Mouse (Mus musculus) forebrain, embryonic 12.5 days (tissue): ENCODE data around the gene Kcnq5. TPM values are rescaled to one million over a fixed set of nuclear protein-coding genes. Genes with fewer than 3 reads are reported as not detected.

Experiments used
- ATAC-seq: fragments of 200-750 bp; cut with Nextera tagmentation; 2 replicates; pipeline ENCODE4 v1.8.0; 2017; ENCODE audit warnings: moderate TSS enrichment; ENCODE audit not compliant: low FRiP score
- H3K27ac ChIP-seq: fragments of 300-500 bp; sonication (generic); 2 replicates; pipeline ENCODE4 v1.5.1; 2016; ENCODE audit warnings: mild to moderate bottlenecking
- H3K27me3 ChIP-seq: fragments of 300-500 bp; sonication (generic); 2 replicates; pipeline ENCODE4 v1.6.1; 2016; ENCODE audit warnings: mild to moderate bottlenecking
- H3K36me3 ChIP-seq: fragments of 300-500 bp; sonication (generic); replicated peaks from 2 replicates; pipeline ENCODE4 v1.6.1; 2016; ENCODE audit warnings: mild to moderate bottlenecking
- H3K4me1 ChIP-seq: fragments of 300-500 bp; sonication (generic); 2 replicates; pipeline ENCODE4 v1.6.1; 2016
- H3K4me2 ChIP-seq: fragments of 300-500 bp; sonication (generic); 2 replicates; pipeline ENCODE4 v1.6.1; 2016; ENCODE audit warnings: mild to moderate bottlenecking, moderate library complexity
- H3K4me3 ChIP-seq: fragments of 300-500 bp; sonication (generic); replicated peaks from 2 replicates; pipeline ENCODE4 v1.5.1; 2016; ENCODE audit warnings: mild to moderate bottlenecking
- H3K9ac ChIP-seq: fragments of 300-500 bp; sonication (generic); 2 replicates; pipeline ENCODE4 v1.6.1; 2016; ENCODE audit warnings: mild to moderate bottlenecking
- H3K9me3 ChIP-seq: fragments of 300-500 bp; sonication (generic); 2 replicates; pipeline ENCODE4 v1.6.1; 2016
- WGBS: fragments of 180-500 bp; shearing (Covaris S2); methylation state at CpG from one replicate; pipeline ENCODE4 v1.1.7; 2016; 5-methylcytosine and 5-hydroxymethylcytosine counted together
- polyA plus RNA-seq: library from polyadenylated mRNA; unstranded; fragments of >200 nt; fragmentation: Nextera tagmentation; extraction: Ambion mirVana; gene quantifications from 2 replicates; pipeline ENCODE4 v1.2.1, GENCODE M21; 2016

Gene Kcnq5
- polyA plus RNA-seq, 1 experiment from 2014 or later, result 0.88 TPM

- WGBS, result 95% methylated on average over 4 of the region's 4 CpGs
- no peak overlapping the region for H3K9ac ChIP-seq
- H3K4me1 ChIP-seq, result no peaks in the 10 kb centered on the region
- H3K27ac ChIP-seq, result no peak overlapping the region
- no peak for ATAC-seq
- H3K4me2 ChIP-seq, result no peak overlapping the region
- no peak overlapping the region for H3K4me3 ChIP-seq
- H3K36me3 ChIP-seq, result no peaks in the 10 kb centered on the region
- H3K27me3 ChIP-seq, result no peaks in the 10 kb centered on the region
- H3K9me3 ChIP-seq, result no peaks in the 10 kb centered on the region
Measured at GRCm38 (mm10) chr1:21927182-21927581, 34.6 kb downstream of the Kcnq5 start.

DNA sequence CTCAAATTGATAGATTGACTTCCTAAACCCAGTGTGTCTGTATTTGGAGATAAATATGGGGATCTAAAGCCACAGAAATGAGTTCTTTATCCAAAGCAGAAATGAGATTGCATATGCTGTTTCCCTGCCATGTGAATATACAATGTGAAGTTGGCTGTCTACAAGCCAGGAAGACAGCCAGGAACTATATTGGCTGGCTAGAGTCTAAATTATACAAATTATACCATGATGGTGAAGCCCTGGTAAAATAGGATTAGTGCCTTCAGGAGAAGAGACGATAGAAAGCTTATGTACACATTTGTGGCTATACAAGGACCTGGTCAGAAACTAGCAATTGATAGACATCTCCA lies 38.5 kb downstream of the Kcnq5 start:
- 86% methylated on average over 1 of the region's 1 CpGs for WGBS
- no peak for ATAC-seq
- H3K27ac ChIP-seq, result no peak overlapping the region

DNA sequence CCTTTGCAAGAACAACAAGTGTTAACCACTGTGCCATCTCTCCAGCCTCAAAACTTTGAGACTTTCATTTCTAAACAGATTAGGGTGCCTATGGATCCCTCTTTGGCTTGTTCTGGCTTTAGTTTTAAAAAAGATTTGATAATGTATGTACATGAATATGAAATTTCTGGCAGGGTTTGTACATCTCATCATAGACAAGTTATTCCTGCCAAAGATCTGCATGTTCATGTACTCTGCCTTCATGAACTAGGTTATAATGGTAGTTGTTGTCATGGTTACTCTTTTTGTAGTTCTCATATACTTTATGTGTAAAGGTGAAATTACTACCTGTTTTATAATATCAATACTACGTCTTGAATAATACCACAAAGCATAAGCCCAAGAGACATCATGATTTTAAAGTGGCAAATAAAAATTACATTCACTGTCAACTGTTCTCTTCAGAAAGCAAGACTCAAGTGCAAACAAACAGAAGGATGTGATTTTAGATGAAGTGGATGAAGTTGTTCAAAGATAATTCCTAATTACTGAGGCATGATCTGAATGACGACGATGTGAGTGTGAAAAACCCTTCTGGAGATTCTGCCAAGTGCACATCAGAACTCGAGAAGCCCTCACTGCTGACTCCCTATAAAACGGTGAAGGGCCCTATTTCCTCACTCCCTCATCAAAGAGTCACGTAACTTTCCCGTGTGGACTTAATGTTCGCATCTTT lies 39.0 kb downstream of the Kcnq5 start:
- Histone ChIP-seq H3K9me3 (no peaks in the 10 kb centered on the region), H3K36me3 (no peaks in the 10 kb centered on the region), H3K27ac (no peak overlapping the region), H3K9ac (no peak overlapping the region), H3K4me2 (no peak overlapping the region), H3K4me3 (no peak overlapping the region), H3K27me3 (no peaks in the 10 kb centered on the region), H3K4me1 (no peaks in the 10 kb centered on the region)
- WGBS, result 92% methylated on average over 8 of the region's 8 CpGs
- no peak for ATAC-seq

More for the DNA sequence above, 38.5 kb downstream of the Kcnq5 start:
- Histone ChIP-seq H3K36me3 (no peaks in the 10 kb centered on the region), H3K9me3 (no peaks in the 10 kb centered on the region), H3K27me3 (no peaks in the 10 kb centered on the region), H3K9ac (no peak overlapping the region), H3K4me2 (no peak overlapping the region), H3K4me3 (no peak overlapping the region), H3K4me1 (no peaks in the 10 kb centered on the region)

DNA sequence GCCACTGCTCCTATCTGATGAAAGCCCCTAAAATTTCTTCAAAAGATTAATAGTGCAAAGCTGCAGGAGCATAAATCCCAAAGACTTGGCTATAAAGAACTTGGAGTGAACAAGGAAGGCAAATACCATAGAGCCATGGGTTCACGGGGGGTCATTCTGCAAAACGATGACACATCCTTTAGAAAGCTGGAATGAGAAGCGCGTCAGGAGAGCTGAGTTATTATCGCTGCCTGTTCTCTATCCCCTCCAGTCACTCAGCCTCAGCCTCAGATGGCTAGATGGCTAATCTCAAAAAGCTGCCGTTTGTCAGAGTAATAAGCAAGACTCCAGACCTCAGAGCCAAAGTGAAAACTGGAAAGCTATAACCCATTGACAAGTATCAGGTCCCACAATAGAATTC lies 42.5 kb downstream of the Kcnq5 start:
- no peak overlapping the region for H3K9ac ChIP-seq
- H3K4me3 ChIP-seq, result no peak overlapping the region
- H3K4me1 ChIP-seq, result no peaks in the 10 kb centered on the region
- H3K36me3 ChIP-seq, result no peaks in the 10 kb centered on the region
- 63% methylated on average over 6 of the region's 6 CpGs for WGBS
- no peak for ATAC-seq
- H3K9me3 ChIP-seq, result no peaks in the 10 kb centered on the region
- H3K27ac ChIP-seq, result no peak overlapping the region
- no peak overlapping the region for H3K4me2 ChIP-seq
- H3K27me3 ChIP-seq, result no peaks in the 10 kb centered on the region

- H3K4me1 ChIP-seq, result no peaks in the 10 kb centered on the region
- H3K27ac ChIP-seq, result no peak overlapping the region
- H3K9ac ChIP-seq, result no peak overlapping the region
- H3K4me2 ChIP-seq, result no peak overlapping the region
- H3K27me3 ChIP-seq, result no peaks in the 10 kb centered on the region
- no peak for ATAC-seq
- H3K4me3 ChIP-seq, result no peak overlapping the region
- WGBS, result 85% methylated on average over 5 of the region's 5 CpGs
- no peaks in the 10 kb centered on the region for H3K36me3 ChIP-seq
- H3K9me3 ChIP-seq, result no peaks in the 10 kb centered on the region
Measured at GRCm38 (mm10) chr1:21896067-21896719, 65.5 kb downstream of the Kcnq5 start.

DNA sequence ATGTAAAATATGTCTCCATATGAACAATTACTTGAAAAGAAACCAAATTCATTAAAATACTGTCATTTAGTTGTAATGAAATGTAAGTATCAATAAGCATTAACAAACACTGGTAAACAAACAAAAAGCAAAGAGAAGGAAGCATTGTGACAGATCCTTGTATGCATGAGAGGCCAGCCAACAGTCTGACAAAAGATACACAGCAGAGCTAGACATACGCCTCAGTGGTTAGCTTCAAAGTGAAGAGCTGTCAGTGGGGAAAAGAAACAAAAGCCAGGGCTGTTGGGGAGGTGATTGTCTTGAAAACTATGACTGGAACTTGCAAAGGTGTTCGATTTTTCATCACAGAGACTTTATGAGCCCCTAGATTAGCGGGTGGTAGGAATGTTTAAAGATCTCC lies 78.0 kb downstream of the Kcnq5 start:
- no peak for ATAC-seq
- no peaks in the 10 kb centered on the region for H3K9me3 ChIP-seq
- 54% methylated on average over 3 of the region's 3 CpGs for WGBS

GRCm38 (mm10) chr1:21870889-21871288 lies 90.9 kb downstream of the Kcnq5 start:
- Histone ChIP-seq H3K9ac (no peak overlapping the region), H3K36me3 (no peaks in the 10 kb centered on the region), H3K9me3 (no peaks in the 10 kb centered on the region), H3K4me2 (no peak overlapping the region), H3K27ac (no peak overlapping the region), H3K4me1 (no peaks in the 10 kb centered on the region), H3K27me3 (no peaks in the 10 kb centered on the region), H3K4me3 (no peak overlapping the region)
- ATAC-seq, result no peak
- 62% methylated on average over 4 of the region's 4 CpGs for WGBS

More for the DNA sequence above, 78.0 kb downstream of the Kcnq5 start:
- H3K4me2 ChIP-seq, result no peak overlapping the region
- H3K4me3 ChIP-seq, result no peak overlapping the region
- no peak overlapping the region for H3K9ac ChIP-seq
- no peaks in the 10 kb centered on the region for H3K4me1 ChIP-seq
- H3K27ac ChIP-seq, result no peak overlapping the region
- no peaks in the 10 kb centered on the region for H3K36me3 ChIP-seq
- no peaks in the 10 kb centered on the region for H3K27me3 ChIP-seq

DNA sequence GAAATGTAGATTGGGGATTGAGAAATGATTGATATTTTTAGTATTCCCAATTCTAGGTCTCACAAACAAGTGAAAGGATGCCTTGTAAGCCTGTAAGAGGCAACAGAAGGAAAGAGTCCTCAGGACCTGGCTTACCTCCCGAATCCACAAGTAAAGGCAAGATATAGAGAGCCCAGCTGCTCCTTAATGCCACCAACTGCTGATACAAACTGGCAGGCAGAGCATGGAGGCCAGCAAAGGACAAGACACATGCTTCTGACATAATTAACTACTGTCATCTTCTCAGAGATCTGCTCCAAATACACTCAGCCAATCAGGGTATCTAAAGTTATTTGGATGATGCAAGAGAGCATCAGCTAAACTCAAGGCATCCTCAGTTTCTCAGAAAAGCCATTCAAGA lies 93.3 kb downstream of the Kcnq5 start:
- WGBS, result 78% methylated on average over 1 of the region's 1 CpGs
- Histone ChIP-seq H3K4me3 (no peak overlapping the region), H3K27me3 (no peaks in the 10 kb centered on the region), H3K4me1 (no peaks in the 10 kb centered on the region), H3K9ac (no peak overlapping the region), H3K36me3 (no peaks in the 10 kb centered on the region), H3K9me3 (no peaks in the 10 kb centered on the region), H3K27ac (no peak overlapping the region), H3K4me2 (no peak overlapping the region)
- no peak for ATAC-seq

GRCm38 (mm10) chr1:21856399-21856798 lies 105.3 kb downstream of the Kcnq5 start:
- Histone ChIP-seq H3K4me1 (no peaks in the 10 kb centered on the region), H3K4me2 (no peak overlapping the region), H3K27me3 (no peaks in the 10 kb centered on the region), H3K36me3 (no peaks in the 10 kb centered on the region), H3K9me3 (no peaks in the 10 kb centered on the region), H3K27ac (no peak overlapping the region), H3K4me3 (no peak overlapping the region), H3K9ac (no peak overlapping the region)
- ATAC-seq, result no peak
- WGBS, result 65% methylated on average over 3 of the region's 3 CpGs

DNA sequence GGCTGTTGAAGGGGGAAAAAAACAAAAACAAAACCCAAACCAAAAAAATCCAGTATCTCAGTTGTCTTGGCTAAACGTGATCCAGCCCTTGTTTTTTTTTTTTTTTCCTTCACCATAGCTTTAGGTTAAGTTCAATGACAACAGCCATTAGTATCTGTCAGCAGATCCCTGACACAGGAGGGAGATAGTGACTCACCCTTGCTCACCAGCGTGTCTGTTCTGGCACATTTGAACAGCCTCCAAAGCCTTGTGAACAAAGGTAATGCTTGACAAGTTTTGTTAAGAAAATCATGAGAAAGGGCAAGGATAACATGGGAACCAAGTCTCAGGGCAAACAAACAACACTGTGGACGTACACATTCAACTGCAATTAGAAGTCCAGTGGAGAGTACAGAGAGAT lies 123.2 kb downstream of the Kcnq5 start:
- no peaks in the 10 kb centered on the region for H3K27me3 ChIP-seq
- ATAC-seq, result no peak
- H3K4me2 ChIP-seq, result no peak overlapping the region
- H3K9ac ChIP-seq, result no peak overlapping the region
- H3K4me1 ChIP-seq, result no peaks in the 10 kb centered on the region
- WGBS, result 58% methylated on average over 3 of the region's 3 CpGs
- H3K36me3 ChIP-seq, result no peaks in the 10 kb centered on the region
- H3K4me3 ChIP-seq, result no peak overlapping the region
- no peak overlapping the region for H3K27ac ChIP-seq
- H3K9me3 ChIP-seq, result no peaks in the 10 kb centered on the region

GRCm38 (mm10) chr1:21837387-21837786 lies 124.4 kb downstream of the Kcnq5 start:
- H3K9ac ChIP-seq, result no peak overlapping the region
- ATAC-seq, result no peak
- H3K27me3 ChIP-seq, result no peaks in the 10 kb centered on the region
- no peak overlapping the region for H3K27ac ChIP-seq
- H3K4me1 ChIP-seq, result no peaks in the 10 kb centered on the region
- 81% methylated on average over 2 of the region's 2 CpGs for WGBS
- no peak overlapping the region for H3K4me2 ChIP-seq
- H3K9me3 ChIP-seq, result no peaks in the 10 kb centered on the region
- no peaks in the 10 kb centered on the region for H3K36me3 ChIP-seq
- no peak overlapping the region for H3K4me3 ChIP-seq

DNA sequence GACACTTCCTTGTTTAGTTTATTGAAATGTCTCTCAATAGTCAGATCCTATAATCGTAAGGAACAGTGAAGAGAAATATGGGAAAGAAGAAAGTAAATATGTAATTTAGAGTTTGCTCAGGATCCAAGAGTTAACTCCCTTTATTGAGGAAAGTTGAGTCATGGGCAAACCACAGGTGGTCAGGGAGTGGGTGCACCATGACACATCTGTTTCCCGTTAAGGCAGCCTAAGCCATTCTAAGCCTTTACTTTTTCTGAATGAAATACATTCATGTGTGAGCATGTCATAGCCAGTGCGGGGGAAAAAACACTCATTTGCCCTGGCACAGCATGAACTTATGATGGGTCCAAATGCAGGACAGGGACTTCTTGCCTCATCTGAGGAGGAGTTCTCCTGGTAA lies 125.4 kb downstream of the Kcnq5 start:
- Histone ChIP-seq H3K36me3 (no peaks in the 10 kb centered on the region), H3K4me1 (no peaks in the 10 kb centered on the region), H3K4me3 (no peak overlapping the region), H3K4me2 (no peak overlapping the region), H3K9ac (no peak overlapping the region), H3K27me3 (no peaks in the 10 kb centered on the region), H3K9me3 (no peaks in the 10 kb centered on the region), H3K27ac (no peak overlapping the region)
- WGBS, result 78% methylated on average over 3 of the region's 3 CpGs
- ATAC-seq, result no peak

GRCm38 (mm10) chr1:21829909-21830455 lies 131.8 kb downstream of the Kcnq5 start:
- ATAC-seq, result peak; percentile 69; the same call in 1 of the 2 replicates
- H3K4me2 ChIP-seq, result no peak overlapping the region
- 0 out of 2 replicates have a peak, but pooled peaks cover 4% of the 10 kb centered on the region for H3K4me1 ChIP-seq
- no peak overlapping the region for H3K4me3 ChIP-seq
- H3K27ac ChIP-seq, result no peak overlapping the region
- H3K9ac ChIP-seq, result no peak overlapping the region
- H3K27me3 ChIP-seq, result no peaks in the 10 kb centered on the region
- no peaks in the 10 kb centered on the region for H3K36me3 ChIP-seq
- H3K9me3 ChIP-seq, result no peaks in the 10 kb centered on the region
- WGBS, result 61% methylated on average over 6 of the region's 6 CpGs
